In genomic region chr1:120007851-120008588, GRCm38 (mm10) we compare ENCODE assay signal across 9 mouse cellular contexts. TPM values are rescaled to one million over a fixed set of nuclear protein-coding genes. Genes with fewer than 3 reads are reported as not detected.
DNase-seq lines count a peak whose midpoint lies in the region; ATAC-seq and TF ChIP-seq lines count a peak whose summit lies in the region.
"Had no signal": no experiment of that assay in that cellular context is flagged by ENCODE, and none has a peak within 500 bp of the region (broad histone marks: within the 10 kb centered on the region; RNA-seq: fewer than 3 reads in every experiment).

No protein-coding gene starts in this region.

- intact Hi-C loops in gastrocnemius, adult 2 months (cut with DNase I): no loop called here

- H3K4me2 ChIP-seq in neural tube, embryonic 11.5 days (ENCODE audit: low read depth): peak overlapping the region; percentile 66
- H3K4me2 ChIP-seq in liver, embryonic 13.5 days: no peak overlapping the region

- H3K9ac ChIP-seq in neural tube, embryonic 11.5 days (ENCODE audit: low read length): no peak overlapping the region; the same call in 1 of the 2 replicates
- H3K9ac ChIP-seq in liver, embryonic 13.5 days: no peak overlapping the region

- H3K4me3 ChIP-seq in gastrocnemius, adult 2 months: peak overlapping the region; percentile 54
- H3K4me3 ChIP-seq in neural tube, embryonic 11.5 days (ENCODE audit: low read depth, low read length): no peak overlapping the region
- H3K4me3 ChIP-seq in liver, embryonic 13.5 days (replicated peaks): peak overlapping the region; percentile 28; the same call in 1 of the 2 replicates

- no peak overlapping the region for H3K27ac ChIP-seq in gastrocnemius, adult 2 months
- no peak overlapping the region for H3K27ac ChIP-seq in neural tube, embryonic 11.5 days (ENCODE audit: low read depth, low read length)
- no peak overlapping the region for H3K27ac ChIP-seq in liver, embryonic 13.5 days

- H3K9me3 ChIP-seq in neural tube, embryonic 11.5 days (ENCODE audit: control insufficient read depth, low read length): no peaks in the 10 kb centered on the region
- no peaks in the 10 kb centered on the region for H3K9me3 ChIP-seq in liver, embryonic 13.5 days (replicated peaks)

- ATAC-seq in neural tube, embryonic 11.5 days (ENCODE audit: insufficient read depth, low FRiP score, low TSS enrichment): no peak
- ATAC-seq in liver, embryonic 13.5 days (ENCODE audit: low read depth): no peak
- ATAC-seq in erythroid progenitor cell, adult 5-6 weeks (replicated peaks; ENCODE audit: low FRiP score, poor library complexity, severe bottlenecking): no peak

- WGBS in neural tube, embryonic 11.5 days: 28% methylated on average over 11 of the region's 11 CpGs
- WGBS in liver, embryonic 13.5 days (ENCODE audit: insufficient replicate concordance): 26% methylated on average over 11 of the region's 11 CpGs

- peaks cover 15% of the 10 kb centered on the region for H3K27me3 ChIP-seq in neural tube, embryonic 11.5 days (ENCODE audit: control insufficient read depth, insufficient read depth, low read length)
- H3K27me3 ChIP-seq in liver, embryonic 13.5 days: peaks cover 45% of the 10 kb centered on the region

- TF ChIP-seq CTCF in gastrocnemius, adult 2 months (IDR thresholded peaks at IDR 0.05): no peak

- no peaks in the 10 kb centered on the region for H3K36me3 ChIP-seq in neural tube, embryonic 11.5 days (ENCODE audit: control insufficient read depth, insufficient read depth, low read length)
- no peaks in the 10 kb centered on the region for H3K36me3 ChIP-seq in liver, embryonic 13.5 days

- no peaks in the 10 kb centered on the region for H3K4me1 ChIP-seq in neural tube, embryonic 11.5 days (ENCODE audit: control insufficient read depth, insufficient read depth, low read length)
- 0 out of 2 replicates have a peak, but pooled peaks cover 9% of the 10 kb centered on the region for H3K4me1 ChIP-seq in liver, embryonic 13.5 days (replicated peaks)

- no peak for DNase-seq in gastrocnemius, adult 2 months
- no peak for DNase-seq in gastrocnemius, postnatal 4 days (ENCODE audit: low spot score in 2 of 2)
- DNase-seq in neural tube, embryonic 11.5 days (ENCODE audit: low spot score): no peak
- no peak for DNase-seq in neural tube, embryonic 10.5 days (ENCODE audit: extremely low spot score, low spot score)
- DNase-seq in liver, embryonic 13.5 days: no peak
- DNase-seq in embryo, embryonic 11 days: no peak
- no peak for DNase-seq in layer of hippocampus, postnatal 36 days
- DNase-seq: thymus, adult 2 months had no signal

RNA-seq across cellular contexts. Expression of gene Sctr, which starts 1.3 kb away (rescaled TPM):
- total RNA-seq in gastrocnemius, adult 2 months (2021): 1 to 10 TPM; 2.0 to 2.1 TPM
- total RNA-seq in gastrocnemius, postnatal 4 days (2021): 1 to 10 TPM; 2.0 to 2.4 TPM
- 0.54 and 0.70 TPM in 2 replicates for polyA plus RNA-seq in neural tube, embryonic 11.5 days (2014; fragmentation: Nextera tagmentation; extraction: Ambion mirVana)
- not detected in 2 replicates for polyA plus RNA-seq in liver, embryonic 13.5 days (2015; fragmentation: Nextera tagmentation; extraction: Ambion mirVana)
- total RNA-seq in erythroid progenitor cell, adult 5-6 weeks (2015; ENCODE audit: low replicate concordance): not detected in 2 replicates
- not detected in 2 replicates for total RNA-seq in erythroid progenitor cell, adult 5-6 weeks (2017; ENCODE audit: low replicate concordance)
- total RNA-seq in layer of hippocampus, postnatal 36 days (2021): 1 to 10 TPM in 1 of 2 experiments, under 1 TPM in 1; 1.00 to 1.6 TPM

RNA-seq across cellular contexts. Expression of gene Cfap221, which starts 11.0 kb away (rescaled TPM):
- not detected for total RNA-seq in gastrocnemius, adult 2 months (2021)
- not detected for total RNA-seq in gastrocnemius, postnatal 4 days (2021)
- 0.41 TPM in 1 of 2 replicates, not detected in the other for polyA plus RNA-seq in neural tube, embryonic 11.5 days (2014; fragmentation: Nextera tagmentation; extraction: Ambion mirVana)
- polyA plus RNA-seq in liver, embryonic 13.5 days (2015; fragmentation: Nextera tagmentation; extraction: Ambion mirVana): not detected in 2 replicates
- not detected in 2 replicates for total RNA-seq in erythroid progenitor cell, adult 5-6 weeks (2015; ENCODE audit: low replicate concordance)
- total RNA-seq in erythroid progenitor cell, adult 5-6 weeks (2017; ENCODE audit: low replicate concordance): not detected in 2 replicates
- total RNA-seq in layer of hippocampus, postnatal 36 days (2021): under 1 TPM; 0.20 to 0.68 TPM
- polyA plus RNA-seq: thymus, adult 2 months had no signal
